Mouse (Mus musculus) G1E (cell line): ENCODE results near the gene Gm11027.

ENCODE experiments used
- CTCF ChIP-seq: IDR thresholded peaks from 2 replicates; pipeline ENCODE4 v1.5.1; 2012; ENCODE audit warnings: low read depth, low read length, inconsistent platforms, mixed read lengths
- GATA1 ChIP-seq: IDR thresholded peaks from 2 replicates; pipeline ENCODE4 v1.6.1; 2012; ENCODE audit warnings: borderline replicate concordance, low read length, inconsistent platforms, mixed read lengths
- GATA2 ChIP-seq: IDR thresholded peaks from 2 replicates; pipeline ENCODE4 v1.6.1; 2012; ENCODE audit warnings: low read depth, low read length, inconsistent platforms, borderline replicate concordance
- TAL1 ChIP-seq: conservative IDR thresholded peaks from 2 replicates; pipeline ENCODE4 v1.6.1; 2012; ENCODE audit warnings: low read depth, low read length, inconsistent platforms, mixed read lengths

DNA sequence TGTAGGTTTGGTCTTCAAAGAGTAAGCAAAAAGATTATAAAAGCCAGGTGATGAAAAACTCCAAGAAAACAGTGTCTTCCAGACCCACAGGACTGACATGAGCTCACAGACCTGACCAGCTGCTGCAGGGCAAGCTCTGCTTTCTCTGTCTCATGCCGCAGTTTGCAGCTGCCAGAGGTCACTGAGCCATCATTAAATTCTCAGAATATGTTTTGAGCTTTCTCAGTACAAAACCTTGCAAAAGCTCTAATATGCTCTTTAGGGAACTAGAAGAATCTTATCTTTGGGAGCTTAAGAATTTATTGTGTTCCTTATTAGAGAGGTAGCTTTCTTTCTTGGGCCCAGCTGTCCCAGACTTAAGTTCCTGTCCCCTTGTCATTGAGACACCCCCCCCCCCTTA lies 30.9 kb downstream of the Gm11027 start:
- TF ChIP-seq CTCF (no peak), GATA1 (no peak), TAL1 (no peak), GATA2 (no peak)
